Mouse (Mus musculus) heart, postnatal 10 days (tissue): ENCODE measurements around the gene 1810010H24Rik. TPM values are rescaled to one million over a fixed set of nuclear protein-coding genes. Genes with fewer than 3 reads are reported as not detected.
"Not testable (repeated sequence)": the region's sequence is repeated elsewhere in the genome, so short reads cannot be mapped to it uniquely, and the experiment has no call there.

ENCODE experiments used
- DNase-seq, 2 experiments: peaks; one replicate each; pipeline ENCODE4 v3.0.0; 2021
- intact Hi-C: fragments of 180-260 bp; cut with DNase I; formaldehyde crosslinking; loops from one replicate; pipeline ENCODE4 v1.15.1; 2025
- total RNA-seq, 2 experiments: library from RNA; stranded (reverse); gene quantifications; 2 replicates each; pipeline ENCODE4 v1.2.3; 2021

1810010H24Rik gene
- total RNA-seq, 2 experiments from 2014 or later = 3.2 to 3.8 TPM

GRCm38 (mm10) chr11:107011669-107012323 is 13.7 kb upstream of the 1810010H24Rik start:
- DNase-seq = no peak
- intact Hi-C loops = no loop called here

DNA sequence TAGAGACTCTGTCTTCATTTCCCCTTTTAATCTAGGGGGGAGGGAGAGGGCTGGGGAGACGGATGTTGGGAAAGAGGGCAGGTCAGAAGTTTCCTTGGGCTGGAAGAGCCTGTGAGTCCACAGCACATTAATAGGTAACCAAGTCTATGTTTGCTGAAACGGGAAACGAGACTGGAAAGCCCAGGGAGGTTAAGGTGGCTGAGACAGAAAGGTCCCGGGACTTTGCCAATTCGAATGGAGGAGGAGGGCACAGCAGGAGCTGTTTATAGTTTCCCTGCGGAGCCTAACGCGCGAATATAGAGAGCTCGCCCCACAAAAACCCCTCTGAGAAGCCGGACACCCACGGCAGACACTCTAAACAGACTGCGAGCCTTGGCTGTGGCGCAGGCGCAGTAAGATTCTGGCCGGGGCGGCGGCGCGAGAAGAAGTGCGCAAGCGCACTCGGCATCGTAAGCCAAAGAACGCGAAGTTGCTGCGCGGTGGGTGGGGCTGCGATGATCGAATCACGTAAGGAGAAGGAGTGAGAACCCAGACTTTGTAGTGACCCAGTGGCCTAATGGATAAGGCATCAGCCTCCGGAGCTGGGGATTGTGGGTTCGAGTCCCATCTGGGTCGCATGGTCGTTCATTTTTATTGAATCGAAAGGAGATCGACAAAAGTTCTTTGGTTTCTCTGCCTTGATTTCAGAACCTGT is 13.0 kb upstream of the 1810010H24Rik start:
- intact Hi-C loops = no loop called here
- peak; percentile 99 for DNase-seq

- intact Hi-C loops = no loop called here
- DNase-seq = no peak
Measured at GRCm38 (mm10) chr11:107014020-107014585, 11.4 kb upstream of the 1810010H24Rik start.

DNA sequence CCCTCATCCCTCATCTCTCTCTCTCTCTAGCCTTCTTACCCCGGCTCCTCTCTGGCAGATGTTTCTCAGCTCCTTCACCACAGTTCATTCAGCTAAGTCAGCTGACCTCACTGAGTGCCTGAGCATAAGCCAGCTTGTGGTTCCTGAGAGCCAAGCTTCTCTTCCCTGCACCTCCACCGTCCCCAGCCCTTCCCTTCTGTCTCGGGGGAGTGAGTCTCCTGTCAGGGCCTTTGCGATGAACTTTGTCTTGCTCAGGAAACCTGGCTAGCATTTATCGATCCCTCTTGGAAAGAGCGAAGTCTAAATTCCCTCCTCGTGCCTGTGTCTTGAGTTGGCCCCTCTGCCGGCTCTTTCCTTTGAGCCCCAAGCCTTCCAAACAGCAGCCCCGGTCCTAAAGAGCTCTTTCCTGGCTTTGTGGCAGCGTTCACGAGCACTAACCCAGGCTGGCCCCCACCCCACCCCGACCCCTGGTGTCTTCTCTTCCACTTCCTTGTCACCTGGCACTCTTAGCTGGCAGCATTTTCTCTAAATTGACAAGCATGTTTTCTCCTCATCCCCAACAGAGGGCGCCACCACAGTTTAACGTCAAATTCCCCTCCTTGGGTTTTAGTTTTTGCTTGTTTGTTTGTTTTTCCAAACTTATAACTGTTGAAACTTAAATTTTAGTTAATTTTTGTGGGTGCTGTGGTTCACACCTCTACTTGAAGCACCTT is 10.7 kb upstream of the 1810010H24Rik start:
- peak in 1 of 2 experiments; percentile 37 for DNase-seq

GRCm38 (mm10) chr11:107015535-107016187 is 9.8 kb upstream of the 1810010H24Rik start:
- intact Hi-C loops, DNase-seq: not testable (repeated sequence)

More for the DNA sequence above, 10.7 kb upstream of the 1810010H24Rik start:
- intact Hi-C loops = no loop called here

- intact Hi-C loops = no loop called here
- no peak for DNase-seq
Measured at GRCm38 (mm10) chr11:107016893-107017292, 8.6 kb upstream of the 1810010H24Rik start.

DNA sequence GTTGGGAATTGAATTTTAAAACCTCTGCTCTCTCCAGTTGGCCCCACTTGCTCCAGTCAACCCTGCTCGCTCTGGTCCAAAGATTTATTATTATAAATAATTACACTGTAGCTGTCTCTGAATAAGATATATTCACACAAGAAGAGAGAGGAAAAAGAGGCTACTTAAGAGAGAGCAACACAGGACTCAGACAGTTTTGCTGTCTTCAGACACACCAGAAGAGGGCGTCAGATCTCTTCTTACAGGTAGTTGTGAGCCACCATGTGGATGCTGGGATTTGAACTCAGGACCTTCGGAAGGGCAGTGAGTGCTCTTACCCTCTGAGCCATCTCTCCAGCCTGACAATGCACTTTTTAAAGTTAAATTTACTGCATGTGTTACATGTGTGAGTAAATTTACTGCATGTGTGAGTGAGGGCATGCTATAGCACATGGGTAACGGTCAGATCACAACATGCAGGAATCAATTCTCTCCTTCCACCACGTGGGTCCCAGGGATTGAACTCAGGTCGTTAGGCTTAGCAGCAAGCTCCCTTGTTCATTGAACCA is 8.1 kb upstream of the 1810010H24Rik start:
- intact Hi-C loops = no loop called here
- no peak for DNase-seq

DNA sequence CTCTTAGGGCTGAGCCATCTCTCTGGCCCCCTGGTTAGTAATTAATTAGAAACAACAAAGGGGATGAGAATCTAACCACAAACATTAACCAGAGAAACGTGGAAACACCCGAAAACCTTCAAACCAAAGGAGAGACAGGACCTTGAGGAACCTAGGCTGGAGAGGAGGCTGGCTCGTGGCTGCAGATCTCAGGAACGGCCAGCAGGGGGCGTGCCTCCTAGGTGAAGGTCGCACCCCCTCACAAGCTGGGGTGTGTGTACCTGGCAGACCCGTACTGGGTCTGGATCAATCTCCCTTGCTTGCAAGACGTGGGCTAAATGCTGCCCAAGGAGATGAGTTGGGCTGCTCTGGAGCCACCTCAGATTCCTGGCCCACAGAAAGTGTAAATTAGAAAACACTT is 6.9 kb upstream of the 1810010H24Rik start:
- intact Hi-C loops = no loop called here
- DNase-seq = no peak

DNA sequence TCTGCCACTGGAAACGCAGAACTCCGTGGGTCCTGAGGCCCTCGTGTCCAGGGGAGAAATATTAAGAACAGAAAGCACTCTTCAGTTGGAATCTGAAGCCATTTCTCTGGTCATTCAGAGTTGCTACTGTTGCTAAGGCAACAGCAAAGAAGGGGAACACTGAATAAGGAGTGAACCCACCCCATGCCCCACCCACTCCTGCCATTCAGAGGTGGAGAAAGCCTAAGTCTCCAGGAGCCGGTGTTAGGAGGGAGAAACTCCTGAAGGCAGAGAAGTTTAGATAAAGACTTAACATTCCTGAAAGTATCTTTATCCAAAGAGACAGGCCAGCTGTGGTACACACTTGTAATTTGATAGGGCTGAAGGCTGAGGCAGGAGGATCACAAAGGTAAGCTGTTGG is 6.2 kb upstream of the 1810010H24Rik start:
- intact Hi-C loops = no loop called here
- no peak for DNase-seq

DNA sequence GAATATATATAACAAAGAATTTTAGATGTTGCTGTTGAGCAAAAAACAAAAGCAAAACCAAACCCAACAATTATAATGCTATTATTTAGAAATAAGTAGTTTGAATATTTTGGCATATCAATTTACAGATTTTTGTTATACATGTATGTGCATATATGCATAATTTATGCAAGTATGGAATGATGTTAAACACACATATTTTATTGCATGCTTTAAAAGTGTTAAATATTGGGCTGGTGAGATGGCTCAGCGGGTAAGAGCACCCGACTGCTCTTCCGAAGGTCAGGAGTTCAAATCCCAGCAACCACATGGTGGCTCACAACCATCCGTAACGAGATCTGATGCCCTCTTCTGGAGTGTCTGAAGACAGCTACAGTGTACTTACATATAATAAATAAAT is 5.8 kb upstream of the 1810010H24Rik start:
- intact Hi-C loops, DNase-seq: not testable (repeated sequence)

DNA sequence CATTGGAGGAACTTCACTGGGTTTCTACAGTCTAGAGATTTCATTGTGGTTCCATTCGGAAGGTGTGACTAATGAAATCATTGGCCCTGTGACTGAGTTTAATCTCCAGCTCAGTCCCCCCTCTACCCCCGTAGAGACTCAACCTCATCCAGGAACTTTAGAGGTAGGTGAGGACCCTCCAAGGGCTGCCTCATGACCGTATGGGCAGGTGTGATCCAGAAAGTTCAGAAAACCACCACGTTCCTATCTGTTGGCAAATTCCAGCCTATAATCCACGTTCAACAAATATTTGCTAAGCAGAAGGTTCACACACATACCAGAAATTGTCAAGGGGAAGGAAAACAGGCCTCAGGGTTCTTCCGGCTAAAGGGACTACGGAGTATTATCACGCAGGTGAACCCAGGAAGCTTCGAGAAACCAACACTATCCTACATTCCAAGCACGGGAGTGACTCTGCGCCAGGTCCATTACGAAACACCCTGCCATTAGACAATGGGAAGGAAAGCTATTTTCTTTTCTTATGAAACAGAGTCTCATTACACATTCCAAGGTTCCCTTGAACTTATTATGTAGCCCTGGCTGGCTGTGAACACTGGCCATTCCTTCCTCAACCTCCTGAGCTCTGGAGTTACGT is 3.3 kb upstream of the 1810010H24Rik start:
- intact Hi-C loops = no loop called here
- DNase-seq = no peak

DNA sequence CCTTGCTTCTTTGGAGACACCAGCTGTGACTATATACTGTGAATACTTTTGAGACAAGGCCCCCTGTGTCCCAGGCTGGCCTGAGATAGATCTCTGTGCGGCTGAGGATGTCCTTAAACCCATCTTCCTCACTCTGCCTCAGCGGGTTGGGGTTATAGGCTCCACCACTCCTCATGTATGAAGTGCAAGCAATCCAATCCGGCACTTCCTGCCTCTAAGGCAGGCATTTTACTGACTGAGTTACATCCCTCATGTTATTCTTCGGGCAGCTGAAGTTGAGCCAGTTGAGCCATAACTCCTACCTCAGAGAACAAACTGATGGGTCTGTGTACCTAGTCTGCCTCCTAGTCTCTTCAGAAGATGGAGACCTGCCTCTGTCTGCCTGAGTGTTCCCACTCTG is 1.1 kb upstream of the 1810010H24Rik start:
- intact Hi-C loops = no loop called here
- DNase-seq = no peak

DNA sequence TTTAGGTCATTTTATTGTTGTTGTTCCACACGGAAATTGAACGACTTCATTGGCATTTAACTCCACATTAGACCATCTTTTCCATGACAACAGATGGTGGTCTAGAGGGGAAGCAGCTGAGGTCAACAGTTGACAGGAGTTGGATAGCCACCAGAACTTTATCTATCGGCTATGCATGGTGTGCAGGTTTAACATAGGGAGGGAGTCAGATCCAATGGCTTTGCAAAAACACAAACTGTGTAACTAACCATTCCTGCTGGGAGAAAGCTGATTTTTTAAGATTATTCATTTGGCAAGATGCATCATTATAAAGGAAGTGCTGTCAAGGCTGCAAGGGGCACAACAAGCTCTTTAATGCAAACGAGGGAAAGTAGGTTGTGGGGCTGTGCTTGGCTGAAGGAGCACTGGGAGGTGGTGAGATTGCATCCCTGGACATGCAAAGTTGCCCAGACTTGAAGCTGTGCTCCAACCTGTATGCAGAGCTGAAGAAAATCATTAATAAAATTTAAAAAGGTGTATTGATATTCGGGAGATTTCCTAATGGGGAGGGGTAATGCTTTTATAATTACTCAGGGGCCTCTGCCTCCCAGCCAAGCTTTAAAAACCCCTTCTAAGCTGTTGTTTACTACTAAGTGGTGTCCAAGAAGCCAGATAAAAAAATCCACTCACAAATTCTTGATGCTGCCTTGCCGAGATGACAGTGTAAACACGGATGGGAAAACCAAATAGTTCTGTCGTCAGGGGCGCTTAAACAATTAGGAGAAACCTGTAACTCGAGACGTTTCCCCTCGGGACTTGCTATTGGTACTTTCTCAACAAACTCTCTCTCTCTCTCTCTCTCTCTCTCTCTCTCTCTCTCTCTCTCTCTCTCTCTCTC is 1.3 kb downstream of the 1810010H24Rik start:
- intact Hi-C loops = no loop called here
- DNase-seq = no peak

DNA sequence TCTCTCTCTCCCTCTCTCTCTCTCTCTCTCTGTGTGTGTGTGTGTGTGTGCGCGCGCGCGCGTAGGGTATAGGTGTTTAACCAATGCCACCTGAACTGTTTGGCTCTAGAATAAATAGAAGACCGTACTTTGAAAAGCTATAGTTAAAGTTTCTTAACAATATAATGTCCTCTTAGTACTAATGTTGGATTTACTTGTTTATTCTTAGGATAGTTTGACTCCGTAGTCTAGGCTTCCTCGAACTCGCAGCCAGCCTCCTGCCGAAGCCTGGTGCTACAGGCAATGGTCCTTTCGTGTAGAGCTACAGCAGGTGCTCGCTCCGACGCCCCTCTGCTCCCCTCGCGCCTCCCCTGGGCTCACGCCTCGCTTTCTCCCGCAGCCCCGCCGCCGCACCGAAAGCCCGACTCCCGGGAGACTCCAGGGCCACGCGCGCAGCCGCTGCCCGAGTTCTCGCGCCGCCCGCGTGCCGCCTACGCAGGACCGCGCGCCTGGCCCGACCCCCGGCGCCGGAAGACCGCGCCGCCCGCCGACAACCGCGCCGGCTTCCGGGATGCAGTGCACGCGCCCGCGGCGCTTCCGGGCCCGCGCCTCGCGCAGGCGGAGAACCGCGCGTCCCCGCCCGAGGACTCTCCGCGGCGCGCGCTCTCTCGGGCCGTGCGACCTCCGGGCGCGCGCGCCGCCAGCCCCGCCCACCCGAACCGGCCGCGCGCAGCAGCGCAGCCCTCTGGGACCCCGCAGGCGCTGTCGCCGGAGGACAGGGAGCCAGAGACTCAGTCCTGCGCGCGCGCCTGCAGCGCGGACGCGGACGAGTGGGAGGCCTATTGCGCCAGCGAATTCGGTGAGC is 2.2 kb downstream of the 1810010H24Rik start:
- intact Hi-C loops = no loop called here

DNA sequence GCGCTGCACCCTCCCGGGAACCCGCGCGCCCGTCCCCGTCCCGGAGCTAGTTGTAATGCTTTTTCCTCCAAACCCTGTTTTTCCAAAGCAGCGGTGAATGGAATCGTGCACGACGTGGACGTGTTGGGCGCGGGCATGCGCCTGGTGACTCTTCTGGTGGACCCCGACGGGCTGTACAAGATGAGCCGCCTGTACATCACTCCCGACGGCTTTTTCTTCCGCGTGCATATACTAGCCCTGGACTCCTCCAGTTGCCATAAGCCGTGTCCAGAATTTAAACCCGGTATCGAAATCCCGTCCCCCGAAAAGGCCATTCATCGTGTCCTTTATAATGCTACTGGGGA is 2.8 kb downstream of the 1810010H24Rik start:
- no peak for DNase-seq
- intact Hi-C loops = no loop called here

More for the DNA sequence above, 2.2 kb downstream of the 1810010H24Rik start:
- peak; percentile 93 for DNase-seq

DNA sequence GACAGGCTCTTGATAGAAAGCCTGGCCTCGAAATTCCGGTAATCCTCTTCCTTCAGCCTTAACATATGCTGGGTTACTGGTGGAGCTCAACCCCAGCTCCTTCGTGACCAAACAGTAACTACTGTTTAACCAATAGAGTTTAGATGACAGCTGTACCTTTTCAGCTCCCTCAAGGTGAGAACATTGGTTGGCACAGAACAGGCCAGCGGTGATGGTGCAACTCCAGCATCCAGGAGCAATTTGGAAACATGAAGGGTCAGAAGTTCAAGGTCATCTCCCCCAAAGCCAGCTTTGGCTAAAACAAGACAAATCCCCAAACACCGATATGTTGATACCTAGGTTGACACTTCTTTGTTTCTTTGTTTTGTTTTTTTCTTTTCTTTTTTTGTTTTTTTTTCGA is 3.3 kb downstream of the 1810010H24Rik start:
- DNase-seq = no peak
- intact Hi-C loops = no loop called here

GRCm38 (mm10) chr11:107029536-107029935 is 4.1 kb downstream of the 1810010H24Rik start:
- intact Hi-C loops = no loop called here
- no peak for DNase-seq

- intact Hi-C loops = no loop called here
Measured at GRCm38 (mm10) chr11:107031635-107032034, 6.2 kb downstream of the 1810010H24Rik start.

More at GRCm38 (mm10) chr11:107031635-107032034, 6.2 kb downstream of the 1810010H24Rik start:
- DNase-seq = no peak
